Mouse (Mus musculus): ENCODE results near the gene Sart1.

Gene Sart1

GRCm38 (mm10) chr19:5388588-5389242 lies at the start of gene Sart1:
TSS of gene Sart1 (minus strand) at chr19:5388703.
- DNase-seq (ENCODE audit: low spot score in 2 of 2), result peak; percentile 94 to 95

- no peak for DNase-seq (ENCODE audit: low spot score in 2 of 2)
Measured at GRCm38 (mm10) chr19:5433951-5434350, 45.4 kb upstream of the Sart1 start.

GRCm38 (mm10) chr19:5432992-5433852 lies 44.7 kb upstream of the Sart1 start:
- DNase-seq (ENCODE audit: low spot score in 2 of 2), result no peak

GRCm38 (mm10) chr19:5431911-5432464 lies 43.5 kb upstream of the Sart1 start:
- no peak for DNase-seq (ENCODE audit: low spot score in 2 of 2)

GRCm38 (mm10) chr19:5430408-5430807 lies 41.9 kb upstream of the Sart1 start:
- DNase-seq (ENCODE audit: low spot score in 2 of 2), result no peak

- no peak for DNase-seq (ENCODE audit: low spot score in 2 of 2)
Measured at GRCm38 (mm10) chr19:5429806-5430205, 41.3 kb upstream of the Sart1 start.

GRCm38 (mm10) chr19:5429219-5429618 lies 40.7 kb upstream of the Sart1 start:
- DNase-seq (ENCODE audit: low spot score in 2 of 2), result no peak

- DNase-seq (ENCODE audit: low spot score in 2 of 2), result no peak
Measured at GRCm38 (mm10) chr19:5428083-5428482, 39.6 kb upstream of the Sart1 start.

GRCm38 (mm10) chr19:5426640-5427290 lies 38.3 kb upstream of the Sart1 start:
- DNase-seq (ENCODE audit: low spot score in 2 of 2), result no peak

- DNase-seq (ENCODE audit: low spot score in 2 of 2), result no peak
Measured at GRCm38 (mm10) chr19:5425906-5426565, 37.5 kb upstream of the Sart1 start.

- peak; percentile 87 to 89 for DNase-seq (ENCODE audit: low spot score in 2 of 2)
Measured at GRCm38 (mm10) chr19:5424782-5425741, 36.6 kb upstream of the Sart1 start, which contains the start of the genes Drap1 and AI837181. TSS of gene Drap1 (minus strand) at chr19:5424979. TSS of gene AI837181 (plus strand) at chr19:5425144.

GRCm38 (mm10) chr19:5424092-5424781 lies 35.7 kb upstream of the Sart1 start:
- DNase-seq (ENCODE audit: low spot score in 2 of 2), result peak; percentile 59

- no peak for DNase-seq (ENCODE audit: low spot score in 2 of 2)
Measured at GRCm38 (mm10) chr19:5423561-5423960, 35.1 kb upstream of the Sart1 start.

GRCm38 (mm10) chr19:5422895-5423443 lies 34.5 kb upstream of the Sart1 start:
- DNase-seq (ENCODE audit: low spot score in 2 of 2), result no peak

- DNase-seq (ENCODE audit: low spot score in 2 of 2), result no peak
Measured at GRCm38 (mm10) chr19:5422267-5422666, 33.8 kb upstream of the Sart1 start.

- no peak for DNase-seq (ENCODE audit: low spot score in 2 of 2)
Measured at GRCm38 (mm10) chr19:5421784-5422183, 33.3 kb upstream of the Sart1 start.

GRCm38 (mm10) chr19:5420579-5420978 lies 32.1 kb upstream of the Sart1 start:
- DNase-seq (ENCODE audit: low spot score in 2 of 2), result no peak

- DNase-seq (ENCODE audit: low spot score in 2 of 2), result no peak
Measured at GRCm38 (mm10) chr19:5419630-5420029, 31.1 kb upstream of the Sart1 start.

- no peak for DNase-seq (ENCODE audit: low spot score in 2 of 2)
Measured at GRCm38 (mm10) chr19:5418750-5419466, 30.4 kb upstream of the Sart1 start.
